16 mouse cellular contexts compared by ENCODE assay signal in the genomic region with DNA sequence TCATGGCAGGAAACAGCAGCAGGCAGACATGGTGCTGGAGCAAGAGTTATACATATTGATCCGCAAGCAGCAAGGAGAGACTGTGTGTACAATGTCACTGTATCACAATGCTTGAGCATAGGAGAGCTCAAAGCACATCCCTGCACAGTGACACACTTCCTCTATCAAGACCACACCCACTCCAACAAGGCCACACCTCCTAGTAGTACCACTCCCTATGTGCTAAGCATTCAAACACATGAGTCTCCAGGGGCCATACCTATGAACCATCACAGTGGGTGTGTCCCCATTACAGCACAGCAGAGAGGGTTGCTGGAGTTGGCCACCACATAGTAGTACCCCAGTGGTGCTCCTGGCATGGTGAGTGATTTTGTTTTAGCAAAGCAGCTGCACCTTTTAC. TPM values are rescaled to one million over a fixed set of nuclear protein-coding genes. Genes with fewer than 3 reads are reported as not detected.
DNase-seq lines count a peak whose midpoint lies in the region; ATAC-seq and TF ChIP-seq lines count a peak whose summit lies in the region.
"Had no signal": no experiment of that assay in that cellular context is flagged by ENCODE, and none has a peak within 500 bp of the region (broad histone marks: within the 10 kb centered on the region; RNA-seq: fewer than 3 reads in every experiment).

No protein-coding gene starts in this region.

- no peak overlapping the region for H3K27ac ChIP-seq in liver, embryonic 11.5 days (ENCODE audit: low read depth, low read length)
- no peak overlapping the region for H3K27ac ChIP-seq in liver, postnatal 0 days (ENCODE audit: low read depth)
- H3K27ac ChIP-seq: embryonic facial prominence, embryonic 13.5 days; hindbrain, embryonic 12.5 days; limb, embryonic 10.5 days; neural tube, embryonic 15.5 days had no signal

- no peak overlapping the region for H3K9ac ChIP-seq in liver, embryonic 11.5 days (ENCODE audit: low read depth, low read length)
- H3K9ac ChIP-seq in liver, postnatal 0 days (replicated peaks) = no peak overlapping the region
- H3K9ac ChIP-seq: embryonic facial prominence, embryonic 13.5 days; hindbrain, embryonic 12.5 days; neural tube, embryonic 15.5 days had no signal

- H3K36me3 ChIP-seq in liver, embryonic 11.5 days (ENCODE audit: control insufficient read depth, insufficient read depth, low read length) = peaks cover 6% of the 10 kb centered on the region; the same call in 1 of the 2 replicates
- H3K36me3 ChIP-seq in liver, postnatal 0 days (replicated peaks; ENCODE audit: insufficient read depth, low read length) = peaks cover 9% of the 10 kb centered on the region; the same call in 1 of the 2 replicates

- WGBS in liver, embryonic 11.5 days = 97% methylated on average over 1 of the region's 1 CpGs
- WGBS in liver, postnatal 0 days (ENCODE audit: insufficient replicate concordance) = 96% methylated on average over 1 of the region's 1 CpGs

- no peak for TF ChIP-seq EP300 in liver, postnatal 0 days (IDR thresholded peaks at IDR 0.05; ENCODE audit: low read depth)

- no peaks in the 10 kb centered on the region for H3K9me3 ChIP-seq in liver, embryonic 11.5 days (ENCODE audit: control insufficient read depth, low read length)
- H3K9me3 ChIP-seq in liver, postnatal 0 days (ENCODE audit: low read length) = no peaks in the 10 kb centered on the region
- H3K9me3 ChIP-seq: hindbrain, embryonic 12.5 days; limb, embryonic 10.5 days; neural tube, embryonic 15.5 days had no signal

- H3K4me2 ChIP-seq in liver, embryonic 11.5 days = no peak overlapping the region
- H3K4me2 ChIP-seq in liver, postnatal 0 days (ENCODE audit: low read depth, low read length) = no peak overlapping the region
- H3K4me2 ChIP-seq: embryonic facial prominence, embryonic 13.5 days; hindbrain, embryonic 12.5 days; neural tube, embryonic 15.5 days had no signal

- H3K4me3 ChIP-seq in liver, embryonic 11.5 days (ENCODE audit: low read depth, low read length) = no peak overlapping the region
- no peak overlapping the region for H3K4me3 ChIP-seq in liver, postnatal 0 days (ENCODE audit: low read depth, low read length)
- H3K4me3 ChIP-seq: embryonic facial prominence, embryonic 13.5 days; hindbrain, embryonic 12.5 days; limb, embryonic 10.5 days; neural tube, embryonic 15.5 days had no signal

- no peak for TF ChIP-seq CTCF in liver, postnatal 0 days (IDR thresholded peaks at IDR 0.05; ENCODE audit: low read depth)

- 0 out of 2 replicates have a peak, but pooled peaks have one; percentile 41 for ATAC-seq in liver, embryonic 11.5 days (replicated peaks; ENCODE audit: low FRiP score)
- no peak for ATAC-seq in liver, postnatal 0 days
- peak; percentile 34 for ATAC-seq in megakaryocyte, adult 5-6 weeks (ENCODE audit: poor library complexity, severe bottlenecking)
- ATAC-seq in frontal cortex, adult (ENCODE audit: low TSS enrichment) = no peak
- ATAC-seq: Patski had no signal

- H3K27me3 ChIP-seq in liver, embryonic 11.5 days (replicated peaks; ENCODE audit: control insufficient read depth, insufficient read depth, low read length) = no peaks in the 10 kb centered on the region
- H3K27me3 ChIP-seq in liver, postnatal 0 days (ENCODE audit: insufficient read depth, low read length) = no peaks in the 10 kb centered on the region
- H3K27me3 ChIP-seq: embryonic facial prominence, embryonic 13.5 days; hindbrain, embryonic 12.5 days; neural tube, embryonic 15.5 days; Patski had no signal

- no peaks in the 10 kb centered on the region for H3K4me1 ChIP-seq in liver, embryonic 11.5 days (replicated peaks; ENCODE audit: control insufficient read depth, insufficient read depth, low read length)
- H3K4me1 ChIP-seq in liver, postnatal 0 days (ENCODE audit: insufficient read depth) = peaks cover 2% of the 10 kb centered on the region; the same call in 1 of the 2 replicates
- H3K4me1 ChIP-seq: hindbrain, embryonic 12.5 days; limb, embryonic 10.5 days had no signal

- DNase-seq in liver, embryonic 11.5 days (ENCODE audit: low spot score) = no peak
- DNase-seq in liver, postnatal 0 days = no peak
- peak; percentile 28 to 30 for DNase-seq in B cell, adult 2 months
- peak; percentile 28 for DNase-seq in c-Kit-positive CD71-positive TER-119-positive erythroid progenitor cells, embryonic 14.5 days (ENCODE audit: low spot score)
- no peak for DNase-seq in heart, adult 18-20 months
- DNase-seq: adrenal gland, adult 8-10 months; cerebellum, adult 2 months; kidney, postnatal 36 days; spleen, adult 18-20 months had no signal

RNA-seq across cellular contexts. Expression of gene Srd5a3, which starts 6.3 kb away (rescaled TPM):
- polyA plus RNA-seq in liver, embryonic 11.5 days (2014; fragmentation: Nextera tagmentation; extraction: Ambion mirVana) = 20.1 and 21.0 TPM in 2 replicates
- 15.4 and 15.6 TPM in 2 replicates for polyA plus RNA-seq in liver, postnatal 0 days (2015; fragmentation: Nextera tagmentation; extraction: Ambion mirVana)
- 83.1 and 104 TPM in 2 replicates for total RNA-seq in megakaryocyte, adult 5-6 weeks (2015)
- total RNA-seq in megakaryocyte, adult 5-6 weeks (2017) = 45.7 and 59.7 TPM in 2 replicates
- 1 to 10 TPM; 8.2 TPM for total RNA-seq in heart, adult 18-20 months (2021)

RNA-seq across cellular contexts. Expression of gene Tmem165, which starts 37.3 kb away (rescaled TPM):
- polyA plus RNA-seq in liver, embryonic 11.5 days (2014; fragmentation: Nextera tagmentation; extraction: Ambion mirVana) = 67.2 and 73.9 TPM in 2 replicates
- polyA plus RNA-seq in liver, postnatal 0 days (2015; fragmentation: Nextera tagmentation; extraction: Ambion mirVana) = 20.9 and 25.6 TPM in 2 replicates
- total RNA-seq in megakaryocyte, adult 5-6 weeks (2015) = 122 and 135 TPM in 2 replicates
- total RNA-seq in megakaryocyte, adult 5-6 weeks (2017) = 101 and 102 TPM in 2 replicates
- total RNA-seq in heart, adult 18-20 months (2021) = 10 to 100 TPM; 17.7 TPM

Comparison
In these comparisons a context has a peak if more than half of its experiments do, and no peak if none do; other contexts are left out.
1. ATAC-seq: peak in liver, embryonic 11.5 days (single experiment) and megakaryocyte, adult 5-6 weeks (single experiment); none in liver, postnatal 0 days (single experiment) and frontal cortex, adult (single experiment).
2. DNase-seq: peak in B cell, adult 2 months (2 of 2) and c-Kit-positive CD71-positive TER-119-positive erythroid progenitor cells, embryonic 14.5 days (single experiment); none in liver, embryonic 11.5 days (single experiment), liver, postnatal 0 days (single experiment) and heart, adult 18-20 months (0 of 2).
3. RNA of gene Srd5a3, which starts 6.3 kb away (total RNA-seq): 45.7 to 104 TPM in megakaryocyte, adult 5-6 weeks; 8.2 TPM in heart, adult 18-20 months; every median in the first group is over 4 times any median in the second.
4. RNA of gene Tmem165, which starts 37.3 kb away (total RNA-seq): 101 to 135 TPM in megakaryocyte, adult 5-6 weeks; 17.7 TPM in heart, adult 18-20 months; every median in the first group is over 4 times any median in the second.